Mouse (Mus musculus) right cerebral cortex, postnatal 10 days (tissue): ENCODE measurements around the gene Six1.
"Not testable (repeated sequence)": the region's sequence is repeated elsewhere in the genome, so short reads cannot be mapped to it uniquely, and the experiment has no call there.

Experiments
- DNase-seq, 2 experiments: peaks; one replicate each; pipeline ENCODE4 v3.0.0; 2021; ENCODE audit warnings: low spot score in 2 of 2

The Six1 gene

DNA sequence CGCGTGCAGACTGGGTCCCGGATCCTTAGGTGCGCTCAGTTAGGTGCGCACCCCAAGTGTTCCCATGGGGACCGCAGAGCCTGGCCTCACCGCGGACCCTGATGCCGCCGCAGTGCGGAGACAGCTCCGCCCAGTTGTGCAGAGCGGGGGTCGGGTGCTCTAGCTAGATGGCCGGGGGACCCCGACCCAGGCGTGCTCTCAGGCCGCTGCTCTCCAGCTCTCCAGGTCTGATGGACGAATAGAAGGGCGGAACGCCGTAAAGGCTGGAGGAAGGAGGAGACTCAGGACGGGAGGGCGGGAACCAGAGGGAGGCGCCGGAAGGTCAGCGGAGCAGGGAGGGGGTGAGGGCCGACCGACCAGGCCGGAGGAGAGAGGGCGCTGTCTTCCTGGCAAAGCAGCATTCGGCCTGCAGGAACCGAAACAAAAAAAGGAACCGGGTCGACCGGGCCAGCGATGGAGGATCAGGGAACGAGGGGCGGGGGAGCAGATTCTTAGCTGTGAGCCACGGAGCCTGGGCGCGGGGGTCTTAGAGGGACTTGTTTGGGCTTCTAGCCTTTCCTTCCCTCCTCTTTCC is at the start of gene Six1:
Gene Six1 (minus strand): TSS at position 220 of the 574 bp plus-strand sequence.
- DNase-seq: peak in 1 of 2 experiments; percentile 38

DNA sequence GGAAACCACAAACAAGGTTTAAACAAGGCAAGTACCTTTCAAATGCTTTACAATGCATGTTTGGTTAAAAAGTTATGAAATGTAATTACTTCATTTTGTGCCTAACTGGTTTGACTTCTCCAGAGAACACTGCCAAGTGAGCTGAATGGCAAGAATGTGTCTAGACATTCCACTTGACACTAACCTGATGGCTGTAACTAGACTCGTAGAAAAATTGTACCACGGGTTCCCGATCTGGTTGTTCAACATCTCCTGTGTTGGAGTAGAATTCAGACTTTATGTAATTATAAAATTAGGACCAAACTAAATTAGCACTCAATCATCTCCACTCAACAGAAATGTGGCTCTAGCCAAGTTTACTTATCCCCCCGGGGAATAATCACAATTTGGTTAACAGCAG is 44.9 kb upstream of the Six1 start:
- DNase-seq: no peak

DNA sequence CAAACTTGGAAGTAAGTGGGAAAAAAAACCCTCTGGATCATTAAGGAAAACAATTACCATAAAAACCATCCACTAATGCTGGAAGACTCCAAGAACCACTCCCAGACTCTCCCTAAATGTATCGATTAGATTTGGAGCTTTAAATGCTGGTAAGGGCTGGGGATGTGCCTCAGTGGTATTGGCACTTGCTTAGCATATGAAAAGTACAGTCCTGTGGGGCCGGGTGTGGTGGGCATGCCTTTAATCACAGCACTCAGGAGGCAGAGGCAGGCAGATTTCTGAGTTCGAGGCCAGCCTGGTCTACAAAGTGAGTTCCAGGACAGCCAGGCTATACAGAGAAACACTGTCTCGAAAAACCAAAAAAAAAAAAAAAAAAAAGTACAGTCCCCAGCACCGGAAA is 42.5 kb upstream of the Six1 start:
- not testable (repeated sequence) for DNase-seq

DNA sequence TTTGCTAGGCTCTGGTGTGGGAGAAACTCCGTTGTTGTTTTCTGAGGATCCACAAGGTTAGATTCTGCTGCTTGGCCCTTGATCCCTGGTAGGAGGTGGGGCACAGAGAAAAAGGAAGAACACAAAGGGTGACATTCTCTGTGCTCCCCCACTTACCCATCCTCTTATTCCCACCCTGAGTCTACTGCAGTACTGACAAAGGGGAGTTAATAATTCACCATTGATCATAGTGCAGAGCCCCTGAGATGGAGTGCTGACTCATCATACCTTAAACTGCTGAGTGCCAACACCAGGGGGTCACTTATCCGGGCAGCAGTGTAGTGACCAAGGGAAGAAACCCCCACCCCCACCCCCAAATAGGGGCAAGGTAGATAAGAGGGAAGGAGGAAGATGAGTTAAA is 40.9 kb upstream of the Six1 start:
- no peak for DNase-seq

DNA sequence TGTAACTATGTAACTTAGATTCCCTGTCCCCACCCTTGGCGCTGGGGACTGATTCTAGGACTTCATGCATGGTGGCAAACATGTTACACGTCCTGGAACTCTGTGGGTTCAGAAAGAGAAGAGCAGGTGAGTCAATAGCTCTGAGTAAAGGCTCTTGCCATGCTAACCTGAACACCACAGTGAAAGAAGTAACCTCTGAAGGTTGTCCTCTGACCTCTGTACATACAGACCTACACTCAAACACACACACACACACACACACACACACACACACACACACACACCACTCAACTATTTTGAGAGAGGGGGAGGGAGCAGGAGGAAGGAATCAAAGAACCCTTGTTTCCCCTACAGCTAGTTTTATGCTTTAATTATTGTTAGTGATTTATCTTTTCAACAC is 40.5 kb upstream of the Six1 start:
- no peak for DNase-seq

DNA sequence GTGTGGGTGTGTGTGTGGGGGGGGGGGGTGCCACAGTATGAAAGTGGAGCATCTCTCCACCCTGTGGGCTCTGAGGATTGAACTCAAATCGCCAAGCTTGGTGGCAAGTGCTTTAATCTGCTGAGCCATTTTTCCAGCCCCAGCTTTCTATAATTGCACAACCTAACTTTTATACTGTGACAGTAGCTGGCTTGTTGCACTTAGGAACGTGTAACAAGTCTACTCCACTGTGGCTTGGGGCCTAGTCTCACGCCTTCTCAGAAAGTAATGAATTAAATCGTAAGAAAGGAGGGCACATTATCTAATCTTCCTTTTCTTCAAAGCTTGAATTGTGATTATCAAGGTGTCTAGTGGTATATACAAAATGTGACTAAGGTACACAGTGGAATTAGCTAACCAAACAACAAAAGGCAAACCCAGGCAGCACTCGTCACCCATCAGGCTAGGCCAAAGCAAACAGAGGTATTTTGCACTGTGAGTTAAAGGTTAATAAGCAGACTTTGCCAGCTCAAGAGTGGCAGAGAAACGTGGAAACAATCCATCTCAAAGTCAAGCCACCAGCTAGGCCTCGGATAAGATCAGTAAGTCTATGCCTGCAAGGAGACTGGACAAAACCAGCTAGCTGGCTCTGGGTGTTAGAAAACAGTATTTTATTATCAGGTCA is 37.1 kb upstream of the Six1 start:
- DNase-seq: no peak

DNA sequence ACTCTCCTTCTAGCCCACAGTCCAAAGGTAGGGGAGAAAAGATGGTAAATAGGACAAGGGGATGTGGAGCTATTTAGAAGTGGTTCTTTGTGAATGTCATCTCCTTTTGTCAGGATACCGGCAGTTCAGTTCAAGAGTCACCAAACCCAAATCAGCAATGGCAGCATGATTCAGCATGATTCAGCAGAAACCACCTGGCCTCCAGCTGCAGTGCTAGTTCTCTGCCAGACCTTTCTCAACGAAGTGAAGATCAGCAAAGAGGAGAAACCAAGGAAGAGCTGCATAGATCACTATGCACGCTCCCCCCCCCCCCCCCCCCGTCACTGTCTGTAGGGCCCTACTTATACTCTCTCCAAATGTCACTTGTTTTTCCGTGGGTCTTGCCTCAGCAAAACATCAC is 35.2 kb upstream of the Six1 start:
- DNase-seq: no peak

DNA sequence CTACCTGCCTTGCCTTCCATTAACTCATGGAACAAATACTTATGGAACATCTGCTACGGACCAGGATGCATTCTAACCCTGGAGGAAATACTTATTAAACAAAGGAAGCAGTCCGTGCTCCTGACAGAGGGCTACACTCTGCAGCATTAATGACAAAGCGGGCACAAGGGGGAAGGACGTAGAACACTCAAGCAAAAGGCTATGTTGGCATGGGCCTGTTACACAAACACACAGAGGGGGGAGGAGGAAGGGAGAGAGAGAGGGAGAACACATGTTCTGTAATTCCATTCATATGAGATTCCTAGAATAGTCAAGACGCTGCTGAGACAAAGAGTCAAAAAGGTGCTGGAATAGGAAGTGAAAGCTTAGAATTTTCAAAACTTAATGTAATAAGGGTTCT is 34.8 kb upstream of the Six1 start:
- no peak for DNase-seq

DNA sequence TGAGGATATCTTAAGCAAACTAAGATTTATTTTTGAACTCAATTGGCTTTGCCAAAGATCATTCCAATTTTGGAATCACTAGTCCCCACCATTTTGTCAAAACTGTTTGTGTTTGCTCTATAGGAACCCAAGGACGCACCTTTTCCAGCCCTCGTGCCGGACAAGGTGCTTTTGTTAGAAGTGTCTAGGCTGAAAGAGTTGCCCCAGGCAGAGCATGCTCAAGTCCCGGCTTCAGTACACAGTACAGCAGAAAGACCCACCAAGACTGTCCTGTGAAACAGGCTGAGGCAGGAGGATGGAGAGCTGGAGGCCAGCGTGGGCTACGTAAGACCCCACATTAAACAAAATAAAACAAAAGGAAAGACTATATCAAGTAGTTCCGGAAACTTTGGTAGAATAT is 33.4 kb upstream of the Six1 start:
- DNase-seq: no peak

DNA sequence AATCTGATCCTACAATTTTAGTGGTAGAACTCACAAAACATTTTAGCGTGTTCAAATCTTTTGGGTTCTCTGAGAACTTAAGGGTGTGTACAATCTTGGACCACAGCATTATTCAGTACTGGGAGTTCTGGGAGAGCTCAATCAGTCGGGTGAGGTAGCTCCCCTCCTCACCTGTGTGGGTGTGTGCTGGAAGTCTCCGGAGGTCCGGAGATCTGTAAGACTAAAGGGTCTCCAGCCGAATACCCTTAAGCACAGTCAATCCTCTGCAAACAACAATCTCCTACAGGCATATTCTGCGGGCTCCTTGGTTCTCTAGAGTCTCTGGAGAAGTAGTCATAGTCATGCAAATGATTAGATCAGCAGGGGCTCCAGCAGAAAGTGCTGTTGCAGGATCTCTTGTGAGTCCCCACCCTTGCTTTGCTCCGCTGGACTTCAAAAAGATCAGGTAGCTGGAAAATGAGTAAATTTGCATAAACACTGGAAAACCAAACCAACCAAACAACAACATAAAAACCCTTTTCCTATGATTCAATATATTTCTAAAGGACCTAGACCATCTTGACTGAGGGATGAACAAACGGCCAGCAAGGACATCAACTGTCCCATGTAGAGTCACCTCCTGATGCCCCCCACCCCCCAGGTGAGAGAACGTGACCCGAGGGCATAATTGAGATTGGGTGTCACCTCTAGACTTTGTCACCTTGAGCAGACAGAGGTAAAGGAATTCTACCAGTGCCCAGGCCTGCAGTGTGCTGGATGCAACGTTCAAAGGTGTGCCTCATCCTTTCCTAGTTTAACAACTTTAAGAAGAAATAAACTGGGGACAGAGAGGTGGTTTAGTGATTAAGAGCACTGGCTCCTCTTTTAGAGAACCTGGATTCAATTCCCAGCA is 32.3 kb upstream of the Six1 start:
- no peak for DNase-seq

DNA sequence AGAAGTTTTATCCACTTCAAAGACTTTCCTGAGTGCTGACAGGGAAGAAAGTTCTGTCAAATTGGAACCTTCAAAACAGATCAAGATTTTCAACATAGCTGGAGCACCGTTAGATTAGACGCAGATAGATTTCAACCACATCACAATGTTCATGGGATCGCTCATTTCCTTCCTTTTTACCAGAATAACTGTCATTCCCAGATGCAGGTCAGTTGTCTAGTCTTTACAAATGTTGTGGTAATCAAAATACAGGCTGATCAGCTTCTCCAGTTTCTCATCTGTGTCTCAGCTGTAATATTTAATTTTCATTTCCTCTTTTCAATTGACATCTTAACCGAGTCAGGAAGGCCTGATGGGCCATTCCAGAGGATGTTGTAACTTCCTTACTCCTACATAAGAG is 30.1 kb upstream of the Six1 start:
- DNase-seq: no peak

DNA sequence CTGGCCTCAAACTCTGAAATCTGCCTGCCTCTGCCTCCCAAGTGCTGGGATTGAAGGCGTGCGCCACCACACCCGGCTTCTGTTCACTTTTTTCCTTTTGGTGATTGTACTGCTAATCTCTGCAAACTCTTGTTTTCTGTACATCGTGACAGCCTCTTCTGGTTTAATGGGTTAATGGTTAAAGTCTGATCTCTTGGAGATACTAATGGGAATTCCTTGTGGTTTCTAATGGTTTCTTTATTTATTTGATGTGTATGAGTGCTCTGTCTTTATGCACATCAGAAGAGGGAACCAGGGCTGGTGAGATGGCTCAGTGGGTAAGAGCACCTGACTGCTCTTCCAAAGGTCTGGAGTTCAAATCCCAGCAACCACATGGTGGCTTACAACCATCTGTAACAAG is 28.1 kb upstream of the Six1 start:
- not testable (repeated sequence) for DNase-seq

DNA sequence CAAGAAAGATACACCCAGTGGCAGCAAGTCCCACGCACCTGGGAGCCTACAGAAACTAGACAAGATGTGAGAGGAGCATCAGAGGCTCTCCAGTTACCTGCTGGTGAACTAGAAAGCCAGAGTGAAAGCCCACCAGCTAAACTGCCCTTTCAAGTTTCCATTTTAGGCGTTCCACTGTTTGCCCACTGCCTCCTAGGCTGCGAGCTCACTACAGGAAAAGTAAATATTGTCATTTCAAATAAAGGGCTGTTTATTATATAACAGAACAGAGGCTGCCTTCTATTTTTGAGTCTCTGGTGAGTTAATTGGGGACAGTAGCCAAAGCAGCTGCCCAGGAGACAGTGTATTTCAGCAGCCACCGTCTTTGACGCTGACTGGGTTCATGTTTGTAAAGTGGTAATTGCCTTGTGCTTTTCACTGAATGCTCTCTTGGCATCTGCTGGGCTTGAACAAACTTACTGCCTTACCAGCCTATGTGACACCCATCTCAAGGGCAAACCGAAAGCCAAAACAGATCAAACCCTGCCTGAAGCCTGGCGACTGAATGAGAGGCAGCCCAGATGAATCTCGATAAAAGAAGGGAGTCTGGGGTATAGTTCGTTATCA is 7.2 kb upstream of the Six1 start:
- no peak for DNase-seq

DNA sequence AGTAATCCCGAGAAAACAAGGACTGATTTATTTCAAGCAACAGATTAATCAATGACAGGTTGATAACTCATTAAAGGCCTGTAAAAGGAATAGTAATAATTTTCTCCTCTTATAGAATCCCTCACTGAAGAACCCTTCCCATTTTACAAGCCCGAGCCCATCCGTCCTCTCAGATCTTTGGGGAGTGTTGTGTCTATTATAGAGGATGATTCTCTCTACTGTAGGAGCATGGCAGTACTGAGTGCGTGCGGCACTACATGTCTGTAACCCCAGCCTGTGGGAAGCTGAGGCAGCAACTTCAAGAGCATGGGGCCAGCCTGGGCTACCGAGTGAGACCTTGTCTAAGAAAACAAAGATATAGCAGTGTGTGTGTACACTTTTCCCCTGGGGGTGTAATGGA is 3.8 kb upstream of the Six1 start:
- no peak for DNase-seq

DNA sequence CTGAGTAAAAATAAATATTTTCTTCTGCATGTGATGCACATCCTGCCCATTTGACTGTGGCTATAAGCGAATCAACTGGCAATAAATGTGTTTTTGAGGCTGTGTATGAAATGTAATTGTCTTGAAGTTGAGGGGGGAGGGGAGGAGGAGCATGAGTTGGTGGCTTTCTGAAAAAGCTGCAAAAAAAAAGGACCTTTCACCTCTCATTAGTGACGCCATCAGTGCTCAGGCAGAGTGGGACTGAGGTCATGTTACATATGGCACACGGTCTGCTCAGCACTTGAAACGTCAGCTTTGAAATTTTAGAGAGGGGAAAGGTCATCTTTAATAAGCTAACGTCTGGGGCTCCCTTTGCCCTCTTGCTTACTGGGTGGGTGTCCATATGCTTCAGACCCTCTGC is 1.8 kb upstream of the Six1 start:
- no peak for DNase-seq

DNA sequence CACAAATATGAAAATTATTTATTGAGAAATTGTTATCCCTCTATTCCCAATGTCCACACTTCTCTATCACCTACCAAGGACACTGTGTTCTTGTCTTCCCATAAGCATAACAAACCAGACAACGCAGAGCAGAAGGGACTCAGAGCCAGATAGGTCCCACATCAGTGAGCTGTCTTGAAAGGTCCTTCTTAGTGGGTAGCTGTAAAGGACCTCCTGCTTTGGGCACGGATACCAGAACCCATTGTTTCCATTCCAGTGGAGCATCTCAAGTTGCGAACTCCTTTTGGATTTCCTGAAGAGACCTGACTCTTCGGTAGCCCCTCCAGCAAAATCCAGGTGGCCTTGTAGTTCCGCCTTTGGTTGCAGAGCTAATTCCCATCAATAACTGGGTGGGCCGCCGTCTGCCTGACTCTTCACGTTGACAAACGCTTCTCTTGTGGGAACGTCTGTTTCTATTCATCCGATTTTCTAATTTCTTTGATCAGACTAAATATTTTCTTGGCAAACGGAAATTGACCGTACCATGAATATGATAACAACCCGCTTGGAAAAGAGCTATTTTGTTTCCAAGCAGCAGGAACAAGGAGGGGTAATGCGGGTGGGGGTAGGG is 994 bp upstream of the Six1 start:
- no peak for DNase-seq

DNA sequence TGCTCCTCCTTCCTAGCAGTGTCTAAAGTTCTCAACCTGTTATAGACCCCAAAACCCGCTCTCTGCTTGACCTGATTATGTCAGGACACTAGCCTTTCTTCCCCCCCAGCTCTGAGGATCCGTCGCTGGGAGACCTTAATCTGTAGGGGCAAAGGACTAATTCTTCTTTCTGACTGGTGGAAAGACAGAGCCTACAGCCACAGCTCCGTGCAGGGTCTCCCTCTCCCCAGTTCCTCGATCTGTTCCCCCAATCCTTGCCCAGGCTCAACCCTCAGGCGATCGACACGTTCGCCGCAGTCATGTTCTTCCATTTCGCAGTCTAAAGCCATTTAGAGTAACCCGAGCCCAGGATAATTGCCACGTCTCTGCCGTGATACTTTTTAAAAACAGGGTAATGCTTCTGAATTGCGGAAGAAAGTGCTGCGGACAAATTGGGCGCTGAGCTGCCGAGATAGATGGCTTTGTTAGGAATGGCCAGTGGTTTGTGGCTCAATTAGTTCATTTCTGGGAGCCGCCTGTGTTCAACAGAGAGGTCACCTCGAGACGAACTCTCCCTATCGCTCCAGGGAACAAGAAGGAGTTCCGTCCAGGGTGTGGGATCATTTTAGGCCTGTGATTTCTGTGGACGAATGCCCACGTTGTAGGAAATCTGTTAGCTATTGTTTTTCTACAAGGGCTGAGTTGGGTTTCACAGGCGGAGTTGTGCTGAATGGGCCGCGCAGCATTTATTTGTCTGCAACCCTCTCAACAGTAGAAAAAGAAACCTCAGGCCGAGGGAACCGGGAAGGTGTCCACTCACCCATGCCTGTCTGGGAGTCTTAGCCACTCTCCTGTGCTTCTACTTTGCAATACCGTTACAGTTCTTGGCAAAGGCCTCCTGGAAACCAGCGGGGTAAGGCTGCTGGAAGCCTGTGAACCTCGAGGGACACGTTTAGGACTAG is 766 bp downstream of the Six1 start:
- no peak for DNase-seq

DNA sequence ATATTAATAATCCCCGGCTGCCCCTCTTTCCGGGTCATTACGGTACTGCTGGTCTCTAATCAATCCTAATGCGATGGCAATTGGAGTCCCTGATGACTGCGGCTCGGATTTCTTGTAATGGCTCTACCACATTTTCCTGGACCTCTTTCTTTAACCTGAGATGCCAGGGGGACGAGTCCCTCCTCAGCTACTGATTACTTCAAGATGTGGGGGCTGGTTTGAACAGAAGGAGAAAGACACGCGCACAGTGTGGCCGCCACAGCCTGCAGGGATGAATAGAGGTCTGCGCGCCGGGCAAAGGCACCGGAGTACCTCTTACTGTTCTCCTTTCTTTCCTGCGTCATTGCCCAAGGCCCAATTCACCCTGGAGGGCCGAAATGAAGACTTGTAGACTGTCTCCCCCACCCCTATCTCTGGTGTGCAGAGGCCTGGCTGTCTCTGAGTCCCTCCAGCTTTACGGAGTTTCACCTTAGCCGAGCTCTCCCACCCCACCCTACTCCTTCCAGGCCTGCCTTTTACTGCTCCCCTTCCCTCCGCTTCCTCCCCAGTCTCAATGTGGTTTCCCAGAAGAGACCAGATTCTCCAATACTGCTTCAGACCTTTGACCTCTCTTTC is 1.5 kb downstream of the Six1 start:
- DNase-seq: no peak

DNA sequence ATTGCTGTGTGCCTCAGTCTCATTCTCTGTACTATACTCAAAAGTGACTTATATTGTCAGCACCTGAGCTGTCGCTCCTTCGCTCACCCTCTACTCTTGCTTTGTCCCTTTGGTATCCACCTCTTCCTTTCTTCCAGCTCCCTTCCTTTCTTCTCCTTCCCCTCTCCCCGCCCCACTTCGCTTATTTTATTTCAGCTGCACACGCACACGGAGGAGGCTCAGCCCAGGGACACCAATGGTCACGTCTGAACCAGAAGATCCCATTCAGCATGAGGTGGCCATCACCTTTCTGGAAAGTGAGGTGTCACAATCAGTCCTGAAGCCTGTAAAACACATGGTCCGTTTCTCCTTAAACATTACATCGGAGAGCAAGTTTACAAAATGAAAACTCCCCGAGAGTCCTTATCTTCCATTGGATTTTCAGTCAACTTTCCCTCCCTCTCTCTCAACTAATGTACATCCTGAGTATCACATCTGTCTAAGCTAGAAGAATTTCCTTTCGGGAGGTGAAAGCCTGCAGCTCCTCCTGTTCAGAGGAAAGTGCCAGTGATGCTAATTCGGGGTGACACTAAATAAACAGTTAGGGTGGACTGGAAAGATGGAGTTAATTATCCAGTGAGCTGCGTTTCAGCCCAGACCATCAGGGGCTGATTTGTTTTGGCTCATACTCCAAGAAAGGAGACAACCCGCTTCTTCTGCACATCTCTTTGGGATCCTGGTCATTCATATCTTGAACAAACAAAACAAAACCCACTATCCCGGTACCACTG is 2.7 kb downstream of the Six1 start:
- DNase-seq: no peak

DNA sequence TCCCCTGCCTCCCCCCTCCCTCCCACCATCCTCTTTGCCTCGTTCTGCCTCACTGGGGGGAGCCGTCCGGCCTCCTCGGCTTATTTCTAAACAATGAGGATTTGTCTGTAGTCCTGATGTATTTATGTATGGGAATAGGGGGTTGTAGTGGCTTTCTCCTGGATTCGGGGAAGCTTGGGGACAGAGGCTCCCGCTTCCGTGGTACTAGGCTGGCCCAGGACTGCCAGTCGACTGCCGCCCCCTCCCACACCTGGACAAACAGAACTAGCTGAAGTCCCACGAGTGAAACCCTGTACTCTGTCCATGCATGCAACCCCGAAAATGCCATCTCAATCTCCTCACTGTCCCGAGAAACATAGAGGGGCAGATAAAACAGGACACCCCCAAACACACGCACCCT is 3.4 kb downstream of the Six1 start:
- no peak for DNase-seq
